Mouse (Mus musculus) stomach, embryonic 14.5 days (tissue): ENCODE measurements around the gene Lrrc36. TPM values are rescaled to one million over a fixed set of nuclear protein-coding genes. Genes with fewer than 3 reads are reported as not detected.

Experiments used
- ATAC-seq: fragments of 200-750 bp; cut with Nextera tagmentation; 2 replicates; pipeline ENCODE4 v1.8.0; 2017; ENCODE audit warnings: low read depth, moderate TSS enrichment; ENCODE audit not compliant: insufficient number of reproducible peaks, insufficient read depth, low FRiP score
- H3K27ac ChIP-seq: fragments of 300-500 bp; sonication (generic); 2 replicates; pipeline ENCODE4 v1.5.1; 2014; ENCODE audit warnings: mild to moderate bottlenecking, low read length, moderate library complexity, mixed read lengths
- H3K27me3 ChIP-seq: fragments of 300-500 bp; sonication (generic); 2 replicates; pipeline ENCODE4 v1.6.1; 2014; ENCODE audit warnings: low read length, control low read depth, mixed read lengths; ENCODE audit not compliant: control insufficient read depth, insufficient read depth
- H3K36me3 ChIP-seq: fragments of 300-500 bp; sonication (generic); 2 replicates; pipeline ENCODE4 v1.6.1; 2014; ENCODE audit warnings: mild to moderate bottlenecking, control low read depth, low read length, moderate library complexity, mixed read lengths; ENCODE audit not compliant: control insufficient read depth, insufficient read depth
- H3K4me1 ChIP-seq: fragments of 300-500 bp; sonication (generic); 2 replicates; pipeline ENCODE4 v1.6.1; 2014; ENCODE audit warnings: low read length, control low read depth, mixed read lengths; ENCODE audit not compliant: control insufficient read depth, insufficient read depth
- H3K4me2 ChIP-seq: fragments of 300-500 bp; sonication (generic); replicated peaks from 2 replicates; pipeline ENCODE4 v1.6.1; 2014; ENCODE audit warnings: low read depth, low read length, control low read depth
- H3K4me3 ChIP-seq: fragments of 300-500 bp; sonication (generic); 2 replicates; pipeline ENCODE4 v1.5.1; 2014; ENCODE audit warnings: low read depth, low read length, control low read depth
- H3K9ac ChIP-seq: fragments of 300-500 bp; sonication (generic); replicated peaks from 2 replicates; pipeline ENCODE4 v1.6.1; 2014; ENCODE audit warnings: low read depth, mild to moderate bottlenecking, control low read depth, low read length, moderate library complexity, mixed read lengths
- H3K9me3 ChIP-seq: fragments of 300-500 bp; sonication (generic); 2 replicates; pipeline ENCODE4 v1.6.1; 2016; ENCODE audit warnings: low read depth, low read length, control low read depth; ENCODE audit not compliant: control insufficient read depth
- WGBS: fragments of 180-500 bp; shearing (Covaris S2); extraction: QIAGEN DNeasy Blood & Tissue Kit; methylation state at CpG from one replicate; pipeline ENCODE4 v1.1.7; 2014; 5-methylcytosine and 5-hydroxymethylcytosine counted together
- polyA plus RNA-seq: library from polyadenylated mRNA; unstranded; fragments of >200 nt; fragmentation: Nextera tagmentation; extraction: Ambion mirVana; gene quantifications from 2 replicates; pipeline ENCODE4 v1.2.1, GENCODE M21; 2014

The Lrrc36 gene
- not detected in 2 replicates for polyA plus RNA-seq

DNA sequence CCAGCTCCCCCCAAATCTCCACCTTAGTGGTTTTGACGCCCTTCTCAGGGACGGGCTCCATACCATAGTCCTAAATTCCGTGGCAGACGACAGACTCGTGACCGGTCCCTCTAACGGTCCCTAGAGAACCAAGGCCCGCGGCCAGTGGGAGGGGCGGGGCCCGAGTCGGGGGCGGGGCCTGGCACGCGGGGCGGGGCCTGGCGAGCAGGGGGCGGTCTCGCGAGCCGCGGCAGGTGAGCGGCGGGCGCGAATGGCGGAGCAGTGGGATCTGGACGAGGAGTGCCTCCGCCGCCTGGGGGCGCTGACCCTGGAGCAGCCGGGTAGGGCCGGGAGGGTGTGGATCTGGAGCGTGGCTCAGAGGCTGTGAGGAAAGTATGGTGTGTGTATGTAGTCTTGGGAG, at the start of gene Lrrc36, which contains the start of gene Kctd19:
Gene Lrrc36 (plus strand): TSS at position 181 of the 400 bp plus-strand sequence.
Gene Kctd19 (minus strand): TSS at position 112 of the 400 bp plus-strand sequence.
- Histone ChIP-seq H3K4me1 (peaks cover 3% of the 10 kb centered on the region; the same call in 1 of the 2 replicates), H3K9ac (no peak within 1 kb of the TSS), H3K27me3 (no peaks in the 10 kb centered on the region), H3K36me3 (no peaks in the 10 kb centered on the region), H3K4me2 (peak within 1 kb of the TSS; percentile 60), H3K9me3 (no peaks in the 10 kb centered on the region), H3K4me3 (peak within 1 kb of the TSS; percentile 25), H3K27ac (no peak within 1 kb of the TSS)
- WGBS, result 1% methylated on average over 34 of the region's 34 CpGs
- ATAC-seq, result peak; percentile 65

GRCm38 (mm10) chr8:105367107-105367506, 46.3 kb upstream of the Lrrc36 start:
- 63% methylated on average over 2 of the region's 2 CpGs for WGBS
- Histone ChIP-seq H3K4me3 (no peak overlapping the region), H3K4me1 (0 out of 2 replicates have a peak, but pooled peaks cover 7% of the 10 kb centered on the region), H3K27me3 (no peaks in the 10 kb centered on the region), H3K27ac (no peak overlapping the region), H3K36me3 (no peaks in the 10 kb centered on the region), H3K9ac (no peak overlapping the region), H3K4me2 (no peak overlapping the region), H3K9me3 (no peaks in the 10 kb centered on the region)
- no peak for ATAC-seq

DNA sequence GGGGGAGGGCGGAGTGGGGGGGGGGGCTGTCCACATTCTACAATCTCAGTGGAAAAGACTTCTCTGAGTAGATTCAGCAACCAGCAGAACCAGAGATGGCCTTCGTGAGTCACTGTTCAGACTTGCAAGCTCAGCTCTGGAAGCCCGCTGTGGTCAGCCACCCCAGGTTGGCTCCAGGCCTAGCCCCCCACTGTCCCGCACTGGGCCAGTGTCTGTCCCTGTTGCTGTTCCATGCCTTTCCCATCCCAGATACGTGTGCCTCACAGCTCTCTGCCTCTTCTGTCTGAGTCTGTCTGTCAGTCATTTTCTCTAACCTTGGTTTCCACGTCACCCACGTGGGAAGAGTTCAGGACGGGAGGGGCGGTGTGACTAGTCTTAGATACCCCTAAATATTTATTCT, 40.9 kb upstream of the Lrrc36 start:
- ATAC-seq, result no peak
- Histone ChIP-seq H3K4me2 (no peak overlapping the region), H3K27ac (no peak overlapping the region), H3K36me3 (no peaks in the 10 kb centered on the region), H3K27me3 (no peaks in the 10 kb centered on the region), H3K9ac (no peak overlapping the region), H3K4me3 (no peak overlapping the region), H3K9me3 (no peaks in the 10 kb centered on the region), H3K4me1 (no peaks in the 10 kb centered on the region)
- WGBS, result 74% methylated on average over 9 of the region's 9 CpGs

GRCm38 (mm10) chr8:105373032-105373431, 40.3 kb upstream of the Lrrc36 start, which contains the start of gene Plekhg4:
Gene Plekhg4, plus strand, starts transcription at chr8:105373274.
- Histone ChIP-seq H3K4me1 (no peaks in the 10 kb centered on the region), H3K4me3 (no peak within 1 kb of the TSS), H3K36me3 (no peaks in the 10 kb centered on the region), H3K9ac (no peak within 1 kb of the TSS), H3K4me2 (no peak within 1 kb of the TSS), H3K27me3 (no peaks in the 10 kb centered on the region), H3K9me3 (no peaks in the 10 kb centered on the region), H3K27ac (no peak within 1 kb of the TSS)
- WGBS, result 53% methylated on average over 2 of the region's 2 CpGs
- no peak for ATAC-seq

- WGBS, result 33% methylated on average over 33 of the region's 33 CpGs
- no peak overlapping the region for H3K9ac ChIP-seq
- ATAC-seq, result no peak
Observed at GRCm38 (mm10) chr8:105374513-105374966, 38.8 kb upstream of the Lrrc36 start.

GRCm38 (mm10) chr8:105378673-105379072, 34.7 kb upstream of the Lrrc36 start:
- Histone ChIP-seq H3K4me1 (0 out of 2 replicates have a peak, but pooled peaks cover 7% of the 10 kb centered on the region), H3K4me2 (no peak overlapping the region), H3K4me3 (no peak overlapping the region), H3K27ac (no peak overlapping the region), H3K36me3 (no peaks in the 10 kb centered on the region), H3K9ac (no peak overlapping the region), H3K9me3 (no peaks in the 10 kb centered on the region), H3K27me3 (no peaks in the 10 kb centered on the region)
- peak; percentile 44; the same call in 1 of the 2 replicates for ATAC-seq
- 58% methylated on average over 19 of the region's 19 CpGs for whole genome bisulfite sequencing

More at GRCm38 (mm10) chr8:105374513-105374966, 38.8 kb upstream of the Lrrc36 start:
- Histone ChIP-seq H3K4me2 (peak overlapping the region; percentile 38), H3K4me3 (peak overlapping the region; percentile 13; the same call in 1 of the 2 replicates), H3K27ac (no peak overlapping the region), H3K36me3 (no peaks in the 10 kb centered on the region), H3K9me3 (no peaks in the 10 kb centered on the region), H3K4me1 (0 out of 2 replicates have a peak, but pooled peaks cover 7% of the 10 kb centered on the region), H3K27me3 (no peaks in the 10 kb centered on the region)

DNA sequence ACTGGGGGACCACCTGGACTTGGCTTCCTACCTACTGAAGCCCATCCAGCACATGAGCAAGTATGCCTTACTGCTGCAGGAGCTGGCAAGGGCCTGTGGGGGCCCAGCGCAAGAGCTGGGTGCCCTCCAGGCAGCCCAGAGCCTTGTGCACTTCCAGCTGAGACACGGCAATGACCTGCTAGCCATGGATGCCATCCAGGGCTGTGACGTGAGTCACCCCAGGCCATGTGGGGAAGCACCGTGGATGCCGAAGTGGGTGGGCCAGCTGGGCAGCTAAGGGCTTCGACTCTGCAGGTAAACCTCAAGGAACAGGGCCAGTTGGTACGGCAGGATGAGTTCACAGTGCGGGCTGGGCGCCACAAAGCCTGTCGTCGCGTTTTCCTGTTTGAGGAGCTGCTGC, 33.1 kb upstream of the Lrrc36 start:
- Histone ChIP-seq H3K9me3 (no peaks in the 10 kb centered on the region), H3K27me3 (no peaks in the 10 kb centered on the region), H3K9ac (no peak overlapping the region), H3K4me2 (no peak overlapping the region), H3K4me3 (no peak overlapping the region), H3K4me1 (0 out of 2 replicates have a peak, but pooled peaks cover 7% of the 10 kb centered on the region), H3K27ac (no peak overlapping the region), H3K36me3 (no peaks in the 10 kb centered on the region)
- ATAC-seq, result no peak
- WGBS, result 71% methylated on average over 12 of the region's 12 CpGs

DNA sequence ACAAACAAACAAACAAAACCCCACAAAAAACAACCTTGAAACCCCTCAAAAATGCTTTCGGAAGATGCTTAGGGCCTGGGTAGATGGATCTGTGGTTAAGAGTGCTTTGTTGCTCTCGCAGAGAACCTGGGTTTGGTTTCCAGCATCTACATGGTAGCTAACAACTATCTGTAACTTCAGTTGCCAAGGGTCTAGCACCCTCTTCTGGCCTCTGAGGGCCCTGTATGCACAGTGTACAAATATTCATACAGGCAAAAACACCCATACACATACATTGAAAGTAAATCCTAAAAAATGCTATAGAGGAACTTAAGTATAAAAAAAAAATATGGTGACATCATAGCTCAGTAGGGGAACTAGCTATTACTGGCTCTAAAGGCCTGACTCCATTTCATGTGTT, 29.3 kb upstream of the Lrrc36 start:
- Histone ChIP-seq H3K4me1 (no peaks in the 10 kb centered on the region), H3K9ac (no peak overlapping the region), H3K4me3 (no peak overlapping the region), H3K27ac (no peak overlapping the region), H3K27me3 (no peaks in the 10 kb centered on the region), H3K9me3 (no peaks in the 10 kb centered on the region), H3K4me2 (no peak overlapping the region), H3K36me3 (no peaks in the 10 kb centered on the region)
- no peak for ATAC-seq
- WGBS, result 97% methylated on average over 2 of the region's 2 CpGs

GRCm38 (mm10) chr8:105387151-105387550, 26.2 kb upstream of the Lrrc36 start:
- no peak overlapping the region for H3K4me2 ChIP-seq
- WGBS, result 50% methylated on average over 1 of the region's 1 CpGs
- ATAC-seq, result no peak
- H3K4me1 ChIP-seq, result no peaks in the 10 kb centered on the region
- no peak overlapping the region for H3K4me3 ChIP-seq
- H3K27me3 ChIP-seq, result no peaks in the 10 kb centered on the region
- no peak overlapping the region for H3K27ac ChIP-seq
- no peak overlapping the region for H3K9ac ChIP-seq
- H3K9me3 ChIP-seq, result no peaks in the 10 kb centered on the region
- no peaks in the 10 kb centered on the region for H3K36me3 ChIP-seq
